Mouse (Mus musculus) spleen, adult 2 months (tissue): ENCODE measurements around the gene Htr7. TPM values are rescaled to one million over a fixed set of nuclear protein-coding genes. Genes with fewer than 3 reads are reported as not detected.

ENCODE experiments used
- DNase-seq, 2 experiments: peaks; one replicate each; pipeline versions ENCODE4 v3.0.0 to v3.0.0-alpha.2; 2012 to 2021; ENCODE audit warnings: low spot score in 2 of 2, low read depth in 1 of 2
- H3K27ac ChIP-seq: fragments of 200-500 bp; 2 replicates; pipeline ENCODE4 v1.5.1; 2012; ENCODE audit warnings: low read length, inconsistent platforms; ENCODE audit not compliant: insufficient read depth
- H3K27me3 ChIP-seq: fragments of 200-500 bp; 2 replicates; pipeline ENCODE4 v1.6.1; 2012; ENCODE audit warnings: mild to moderate bottlenecking, moderate library complexity, low read length, inconsistent platforms; ENCODE audit not compliant: control insufficient read depth, insufficient read depth
- H3K36me3 ChIP-seq: fragments of 200-500 bp; 2 replicates; pipeline ENCODE4 v1.6.1; 2012; ENCODE audit warnings: mild to moderate bottlenecking, low read length, inconsistent platforms; ENCODE audit not compliant: control insufficient read depth, insufficient read depth
- H3K4me1 ChIP-seq: fragments of 200-500 bp; 2 replicates; pipeline ENCODE4 v1.6.1; 2011; ENCODE audit warnings: inconsistent platforms; ENCODE audit not compliant: control insufficient read depth, insufficient read depth, insufficient read length
- H3K4me3 ChIP-seq: fragments of 200-500 bp; 2 replicates; pipeline ENCODE4 v1.5.1; 2011; ENCODE audit warnings: mild to moderate bottlenecking, inconsistent platforms; ENCODE audit not compliant: insufficient read depth, insufficient read length; ENCODE audit errors: extremely low read depth
- CTCF ChIP-seq: fragments of 200-500 bp; IDR thresholded peaks from 2 replicates; pipeline ENCODE4 v1.5.1; 2011; ENCODE audit warnings: mild to moderate bottlenecking, inconsistent platforms; ENCODE audit not compliant: insufficient read depth, insufficient read length, insufficient replicate concordance; ENCODE audit errors: extremely low read depth
- POLR2A ChIP-seq: fragments of 200-500 bp; IDR thresholded peaks from 2 replicates; pipeline ENCODE4 v1.6.1; 2011; ENCODE audit warnings: low read depth, low read length, inconsistent platforms
- WGBS: fragments of 180-500 bp; shearing (Covaris S2); methylation state at CpG from one replicate; pipeline ENCODE4 v1.1.7; 2018; 5-methylcytosine and 5-hydroxymethylcytosine counted together
- polyA plus RNA-seq: library from polyadenylated mRNA; depleted of rRNA; stranded (reverse); fragments of >200 nt; gene quantifications from 2 replicates; pipeline ENCODE4 v1.2.3, GENCODE M21; 2012

The Htr7 gene
- polyA plus RNA-seq, 1 experiment = 0.75 TPM

DNA sequence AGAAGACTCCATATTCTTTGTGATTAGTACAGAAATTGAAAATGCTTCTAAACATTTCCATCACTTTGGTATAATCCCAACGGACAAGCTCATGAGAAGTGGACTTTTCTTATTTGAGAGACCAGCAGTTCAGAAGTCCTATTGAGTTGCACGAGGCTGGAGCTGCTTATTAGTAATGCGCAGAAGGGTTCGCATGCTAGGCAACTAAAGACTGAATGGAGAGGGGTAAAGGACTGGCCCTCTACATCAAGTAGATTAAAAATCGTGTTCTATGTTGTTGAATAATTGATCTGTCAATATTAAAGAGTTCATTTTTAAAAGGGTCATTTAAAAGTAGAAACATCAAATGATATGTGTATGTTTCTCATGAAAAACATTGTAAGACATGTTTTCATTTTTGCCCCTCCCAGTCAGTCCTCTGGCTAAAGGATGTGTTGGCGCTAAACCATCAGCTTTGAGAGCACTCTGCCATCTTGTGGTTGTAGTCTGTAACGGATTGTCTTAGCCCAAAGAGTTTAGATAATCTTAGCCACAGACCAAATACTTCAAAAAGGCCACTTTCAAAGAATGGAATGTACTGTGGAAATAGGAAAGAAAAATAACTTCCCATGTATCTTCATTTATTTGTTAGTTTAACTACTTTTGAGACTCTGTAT is 25.4 kb upstream of the Htr7 start:
- 51% methylated on average over 7 of the region's 7 CpGs for WGBS

GRCm38 (mm10) chr19:36062801-36063529 is 5.7 kb upstream of the Htr7 start:
- Histone ChIP-seq H3K27ac (no peak overlapping the region), H3K27me3 (no peaks in the 10 kb centered on the region; the same call in 1 of the 2 replicates), H3K4me1 (no peaks in the 10 kb centered on the region), H3K4me3 (no peak overlapping the region), H3K36me3 (no peaks in the 10 kb centered on the region)
- TF ChIP-seq POLR2A = no peak
- TF ChIP-seq CTCF = no peak
- WGBS = 43% methylated on average over 2 of the region's 2 CpGs
- no peak for DNase-seq

More for the DNA sequence above, 25.4 kb upstream of the Htr7 start:
- peaks cover 4% of the 10 kb centered on the region; the same call in 1 of the 2 replicates for H3K4me1 ChIP-seq
- peak; percentile 27 to 52 for DNase-seq
- TF ChIP-seq CTCF (peak; percentile 37; the same call in 1 of the 2 replicates), POLR2A (no peak)
- no peak overlapping the region for H3K4me3 ChIP-seq
- no peak overlapping the region for H3K27ac ChIP-seq
- no peaks in the 10 kb centered on the region for H3K27me3 ChIP-seq
- H3K36me3 ChIP-seq = no peaks in the 10 kb centered on the region

DNA sequence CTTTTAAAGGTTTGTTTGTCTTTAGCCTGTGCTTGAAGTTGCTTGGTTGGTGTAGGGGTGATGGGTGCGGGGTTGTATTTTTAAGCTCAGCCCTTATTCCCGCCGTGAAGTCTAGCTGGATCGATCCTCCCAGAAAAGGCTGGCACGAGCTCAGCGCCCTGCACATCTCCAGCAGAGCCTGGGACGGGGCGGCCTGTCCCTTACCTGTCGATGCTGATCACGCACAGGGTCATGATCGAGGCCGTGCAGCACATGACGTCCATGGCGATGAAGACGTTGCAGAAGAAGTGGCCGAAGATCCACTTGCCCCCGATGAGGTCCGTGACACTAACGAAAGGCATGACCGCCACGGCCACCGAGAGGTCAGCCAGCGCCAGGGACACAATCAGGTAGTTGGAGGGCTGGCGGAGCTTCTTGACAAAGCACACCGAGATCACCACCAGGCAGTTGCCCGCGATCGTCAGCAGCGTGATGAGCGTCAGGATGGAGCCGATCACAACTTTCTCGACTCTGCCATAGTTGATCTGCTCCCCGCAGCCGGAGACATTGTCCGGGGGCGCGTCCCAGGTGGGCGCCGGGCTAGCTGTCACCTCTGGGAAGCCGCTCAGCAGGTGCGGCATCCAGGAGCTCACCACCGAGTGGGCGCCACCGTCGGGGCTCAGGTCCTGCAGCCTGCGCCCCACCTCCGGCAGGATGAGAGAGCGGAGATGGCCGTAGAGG is 645 bp downstream of the Htr7 start:
- TF ChIP-seq CTCF = no peak
- TF ChIP-seq POLR2A = no peak
- Histone ChIP-seq H3K27ac (no peak overlapping the region), H3K4me1 (peaks cover 4% of the 10 kb centered on the region; the same call in 1 of the 2 replicates), H3K27me3 (peaks cover 12% of the 10 kb centered on the region), H3K4me3 (peak overlapping the region; percentile 14; the same call in 1 of the 2 replicates), H3K36me3 (no peaks in the 10 kb centered on the region)
- 13% methylated on average over 49 of the region's 49 CpGs for WGBS
- DNase-seq = no peak

DNA sequence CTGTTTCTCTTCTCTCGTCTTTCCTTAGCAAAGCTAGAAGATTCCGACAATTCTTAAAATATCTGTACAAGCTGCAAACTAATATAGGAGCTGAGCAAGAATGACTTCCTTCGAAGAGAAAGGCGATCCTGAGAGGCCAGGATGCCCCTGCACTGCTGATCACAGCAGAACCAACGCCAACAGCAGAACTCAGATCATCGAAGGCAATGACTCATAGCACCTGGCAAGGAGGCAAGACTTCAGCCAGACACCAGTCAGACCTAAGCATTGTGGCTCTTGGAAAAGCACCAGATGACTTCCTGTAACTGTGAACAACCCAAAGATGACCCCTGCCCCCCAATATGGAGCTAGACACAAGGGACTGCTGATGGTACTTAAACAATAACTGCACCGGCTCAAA is 11.3 kb downstream of the Htr7 start:
- Histone ChIP-seq H3K27me3 (no peaks in the 10 kb centered on the region), H3K4me1 (no peaks in the 10 kb centered on the region), H3K4me3 (no peak overlapping the region), H3K27ac (no peak overlapping the region), H3K36me3 (no peaks in the 10 kb centered on the region)
- TF ChIP-seq POLR2A (no peak), CTCF (no peak)
- 77% methylated on average over 7 of the region's 7 CpGs for WGBS
- DNase-seq = no peak

GRCm38 (mm10) chr19:36014836-36015235 is 42.5 kb downstream of the Htr7 start:
- TF ChIP-seq POLR2A = no peak
- no peak for TF ChIP-seq CTCF
- H3K4me1 ChIP-seq = no peaks in the 10 kb centered on the region
- no peak overlapping the region for H3K4me3 ChIP-seq
- 30% methylated on average over 3 of the region's 3 CpGs for WGBS
- no peak for DNase-seq
- H3K36me3 ChIP-seq = no peaks in the 10 kb centered on the region
- H3K27ac ChIP-seq = no peak overlapping the region
- no peaks in the 10 kb centered on the region for H3K27me3 ChIP-seq

DNA sequence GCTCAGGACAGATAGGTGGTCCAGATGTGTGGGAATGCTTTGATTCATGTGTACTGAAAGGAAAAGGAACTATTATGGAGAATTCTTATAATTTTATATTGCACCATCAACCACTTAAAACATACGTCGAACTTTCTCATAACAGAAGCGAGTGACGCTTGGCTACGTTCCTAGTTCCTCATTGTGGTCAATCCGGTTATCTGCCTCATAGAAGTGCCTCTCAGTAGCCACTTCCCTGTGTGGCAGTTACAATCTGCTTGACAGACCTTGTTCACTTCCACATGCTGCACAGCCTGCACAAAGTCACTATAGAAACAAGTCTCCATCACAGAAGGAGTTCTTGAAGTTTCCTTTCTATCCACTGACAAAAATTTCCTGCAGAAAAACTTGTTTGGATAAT is 51.0 kb downstream of the Htr7 start:
- DNase-seq = peak; percentile 40 to 63

More for the DNA sequence above, 51.0 kb downstream of the Htr7 start:
- 2% methylated on average over 6 of the region's 6 CpGs for WGBS
- H3K4me1 ChIP-seq = peaks cover 2% of the 10 kb centered on the region; the same call in 1 of the 2 replicates
- H3K36me3 ChIP-seq = no peaks in the 10 kb centered on the region
- no peak overlapping the region for H3K27ac ChIP-seq
- no peak for TF ChIP-seq CTCF
- TF ChIP-seq POLR2A = no peak
- H3K4me3 ChIP-seq = no peak overlapping the region
- H3K27me3 ChIP-seq = no peaks in the 10 kb centered on the region
